Mouse (Mus musculus) right cerebral cortex, postnatal 14 days (tissue): ENCODE data around the gene Slc28a3.

Source experiments
- DNase-seq: peaks from one replicate; pipeline ENCODE4 v3.0.0; 2022

Gene Slc28a3

DNA sequence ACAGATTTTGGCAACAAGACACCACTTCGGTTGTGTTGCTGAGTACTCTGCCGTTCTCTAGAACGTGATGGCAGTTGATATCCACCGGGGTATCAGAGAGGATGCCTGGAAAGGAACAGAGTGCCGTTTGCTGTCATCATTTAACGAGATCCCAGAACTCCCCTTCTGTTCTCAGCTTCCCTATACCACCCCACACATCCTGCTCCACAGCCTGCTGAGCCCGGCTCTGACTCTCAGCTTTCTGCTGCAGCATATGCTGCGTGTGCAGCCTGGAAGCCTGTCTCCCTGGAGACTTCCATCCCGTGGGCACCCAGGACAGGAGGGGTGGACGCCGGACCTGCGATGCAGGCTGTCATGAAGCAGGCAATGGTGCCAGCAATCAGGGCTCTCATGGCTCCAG lies 52.5 kb downstream of the Slc28a3 start:
- peak; percentile 57 for DNase-seq

DNA sequence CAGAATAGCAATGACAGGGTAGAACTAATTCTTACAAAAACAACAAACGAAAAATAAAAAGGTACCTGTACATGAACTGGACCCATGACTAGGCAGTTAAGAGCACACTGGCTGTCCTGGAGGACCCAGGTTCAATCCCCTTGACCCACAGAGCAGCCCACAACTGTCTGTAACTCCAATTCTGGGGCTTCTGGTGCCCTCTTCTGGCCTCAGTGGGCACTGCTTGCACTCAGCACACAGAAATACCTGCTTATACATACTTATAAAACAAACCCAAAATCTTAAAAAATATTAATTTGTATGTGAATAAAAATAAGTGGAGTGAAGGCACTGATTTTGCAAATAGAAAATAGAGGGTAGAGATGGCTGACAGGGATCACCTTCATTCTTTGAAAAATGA lies 54.7 kb downstream of the Slc28a3 start:
- no peak for DNase-seq

DNA sequence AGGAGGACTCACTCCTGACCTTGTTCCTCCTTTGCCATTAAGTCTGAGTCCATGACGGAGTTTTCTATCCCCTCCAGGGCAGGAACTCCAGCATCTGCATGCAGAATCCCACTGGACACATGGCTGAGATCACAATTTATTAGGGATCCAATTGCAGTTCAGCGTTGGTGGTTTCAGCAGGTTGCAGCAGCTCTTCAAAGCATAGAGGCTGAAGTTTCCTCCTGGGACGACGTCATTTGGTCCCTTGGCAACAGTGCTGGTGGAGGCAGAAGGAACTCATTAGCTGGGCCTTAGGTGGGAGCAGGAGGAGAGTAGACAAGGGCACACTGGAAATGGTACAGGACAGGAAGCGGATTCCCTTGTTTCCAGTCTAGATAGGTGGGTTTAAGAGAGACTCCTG lies 55.1 kb downstream of the Slc28a3 start:
- no peak for DNase-seq

DNA sequence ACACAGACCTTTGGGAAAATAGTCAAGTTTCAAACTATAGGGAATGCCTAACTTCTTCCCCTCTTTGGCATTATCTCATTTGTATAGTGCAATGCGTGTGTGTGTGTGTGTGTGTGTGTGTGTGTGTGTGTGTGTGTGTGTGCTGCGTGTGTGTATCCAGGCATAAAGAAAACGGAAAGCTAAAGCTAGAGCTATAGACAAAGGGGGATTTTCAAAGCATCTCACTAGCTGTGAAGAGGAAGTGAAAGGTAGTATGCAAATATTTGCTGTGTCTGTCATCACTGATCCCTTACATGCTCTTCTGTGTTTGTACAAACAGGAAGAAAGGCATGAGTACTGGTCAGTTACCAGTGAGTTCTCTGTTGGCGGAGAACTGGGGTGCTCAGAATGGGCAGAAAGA lies 58.8 kb downstream of the Slc28a3 start:
- DNase-seq, result no peak

DNA sequence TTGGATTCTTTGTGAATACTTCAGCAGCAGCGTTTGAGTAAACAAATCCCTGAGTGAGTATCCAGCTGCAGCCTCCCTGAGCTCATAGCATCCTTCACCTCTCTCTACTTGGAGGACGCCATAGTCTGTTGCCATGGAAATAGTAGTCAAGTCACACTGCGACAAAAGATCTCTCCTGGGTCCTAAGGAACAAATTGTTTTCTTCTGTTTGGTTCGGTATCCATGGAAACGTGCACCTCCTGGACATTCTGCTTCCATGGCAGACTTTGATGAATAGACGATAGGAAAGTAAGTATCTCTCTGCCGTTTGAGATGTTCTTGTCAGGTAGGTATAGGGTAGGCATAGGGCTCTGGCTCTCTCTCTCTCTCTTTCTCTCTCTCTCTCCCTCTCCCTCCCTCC lies 63.1 kb downstream of the Slc28a3 start:
- DNase-seq, result no peak

DNA sequence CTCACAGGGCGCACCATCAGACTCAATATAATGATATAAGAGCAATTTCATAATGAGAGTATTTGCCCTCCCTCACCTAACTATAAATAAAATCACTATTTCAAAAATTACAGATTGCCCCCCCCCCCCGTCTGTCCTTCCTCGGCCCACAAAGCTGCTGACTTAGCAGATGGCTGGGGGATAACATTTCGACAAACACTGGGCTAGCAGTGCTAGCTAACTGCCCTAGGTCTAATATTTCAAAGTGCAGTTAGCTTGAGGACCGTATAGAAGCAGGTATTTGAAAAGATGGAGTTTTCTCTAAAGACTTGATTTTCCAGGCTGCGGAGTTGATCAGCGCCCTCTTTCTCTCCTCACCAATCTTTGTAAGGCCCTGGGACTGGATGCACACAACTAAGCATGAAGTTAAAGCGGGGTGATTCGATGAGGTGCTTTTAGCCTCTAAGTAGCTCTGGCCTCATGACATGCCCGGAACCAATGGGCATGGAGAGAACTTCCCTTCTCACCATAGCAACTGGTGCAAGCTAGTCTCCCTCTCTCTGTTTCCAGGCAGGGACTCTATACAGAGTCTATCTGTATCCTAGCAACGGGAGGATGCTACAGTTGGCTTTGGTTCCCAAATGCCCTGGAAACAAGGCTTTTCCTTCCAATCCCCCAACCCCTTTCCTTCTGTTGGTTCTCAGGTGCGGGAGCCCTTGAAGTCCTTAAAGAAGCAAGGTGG lies 66.8 kb downstream of the Slc28a3 start:
- peak; percentile 18 for DNase-seq

DNA sequence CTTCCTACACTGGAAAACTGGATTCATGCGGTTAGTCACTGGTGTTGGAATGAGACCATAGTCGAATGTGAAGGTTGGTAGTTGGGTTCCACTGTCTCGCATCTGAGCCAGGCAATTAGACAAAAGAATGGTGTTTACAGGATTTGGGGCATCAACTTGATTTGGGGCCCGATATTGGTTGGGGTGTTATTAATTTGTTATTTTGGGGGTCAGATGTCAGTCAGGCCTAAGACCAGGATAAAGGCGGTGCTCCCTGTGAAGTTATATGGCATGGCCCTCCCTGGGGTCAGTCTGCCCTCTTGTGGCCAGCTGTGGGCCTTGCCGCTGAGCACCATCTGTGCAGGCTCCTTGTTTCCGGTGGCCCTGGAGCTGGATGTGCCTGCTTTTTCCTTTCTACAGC lies 67.6 kb downstream of the Slc28a3 start:
- DNase-seq, result peak; percentile 79

DNA sequence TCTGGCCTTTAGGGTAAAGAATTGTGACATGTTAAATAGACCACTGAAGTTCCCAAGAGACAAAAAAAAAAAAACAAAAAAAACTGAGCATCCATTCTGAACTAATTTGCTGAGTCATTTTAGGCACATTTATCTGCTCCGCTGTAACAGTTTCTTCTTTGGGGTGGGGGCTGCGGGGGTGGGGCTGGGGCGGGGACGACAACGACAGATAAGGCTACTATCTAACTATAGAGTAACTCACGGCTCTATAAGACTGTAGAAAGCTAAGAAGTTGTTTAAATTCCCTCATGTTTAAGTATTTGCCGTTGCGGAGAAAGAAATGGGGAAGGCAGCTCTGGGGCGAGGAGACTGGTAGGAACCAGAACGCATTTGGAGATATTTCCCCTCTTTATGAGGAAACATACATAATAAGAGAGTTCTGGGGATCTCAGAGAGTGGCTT lies 68.1 kb downstream of the Slc28a3 start:
- DNase-seq, result no peak

DNA sequence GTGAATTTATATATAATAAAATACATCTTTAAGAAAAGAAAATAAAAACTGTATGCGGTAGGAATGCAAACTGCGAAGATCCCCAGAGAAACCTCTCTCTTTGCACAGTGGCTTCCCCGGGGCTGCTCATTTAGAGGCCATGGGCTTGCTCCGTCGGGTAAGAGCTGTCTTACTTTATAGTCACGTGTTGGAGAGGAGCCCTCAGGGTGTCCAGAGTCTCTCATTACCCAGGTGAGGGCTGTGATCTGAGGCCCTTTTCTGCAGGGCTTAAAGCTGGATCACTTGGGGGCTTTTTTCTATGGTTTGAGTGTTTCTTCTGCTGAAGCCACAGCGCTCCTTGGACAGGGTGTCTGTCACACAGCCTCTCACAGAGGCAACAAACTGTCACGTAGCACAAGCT lies 68.5 kb downstream of the Slc28a3 start:
- DNase-seq, result no peak

DNA sequence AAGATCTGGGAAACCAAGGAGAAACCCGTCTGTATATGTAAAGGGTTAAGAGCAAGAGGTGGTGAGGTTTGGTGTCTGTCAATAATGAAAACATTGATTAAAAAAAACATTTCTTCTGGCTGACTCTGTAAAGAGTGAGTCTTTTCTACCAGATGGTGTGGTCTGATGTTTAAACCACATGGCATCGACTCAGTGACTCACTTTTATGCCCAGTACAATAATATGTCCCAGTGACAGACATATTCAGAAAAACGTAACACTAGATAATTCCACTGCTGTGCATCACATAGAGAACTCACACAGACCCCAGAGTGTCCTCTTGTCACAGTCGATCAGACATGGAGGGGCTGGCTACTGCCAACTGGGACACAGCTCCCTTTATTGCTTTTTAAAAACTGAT lies 69.1 kb downstream of the Slc28a3 start:
- no peak for DNase-seq

DNA sequence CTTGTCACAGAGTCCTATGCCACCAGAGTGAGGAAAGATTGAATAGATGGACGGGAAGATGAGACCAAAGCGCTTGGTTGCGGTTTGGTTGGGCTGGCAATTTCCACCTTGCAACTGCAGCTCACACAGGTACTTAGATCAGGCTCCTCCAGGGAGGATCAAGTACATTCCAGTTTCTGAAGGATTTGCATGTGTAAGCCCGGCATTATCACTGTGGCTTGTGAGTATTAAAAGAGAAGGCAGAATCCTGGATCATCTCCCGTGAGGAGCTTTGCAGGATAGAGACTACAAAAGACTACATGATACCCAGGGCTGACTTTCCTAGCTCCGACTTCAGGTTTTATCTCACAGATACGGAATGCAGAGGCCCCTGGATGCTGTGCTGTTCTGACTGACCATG lies 71.7 kb downstream of the Slc28a3 start:
- DNase-seq, result no peak

DNA sequence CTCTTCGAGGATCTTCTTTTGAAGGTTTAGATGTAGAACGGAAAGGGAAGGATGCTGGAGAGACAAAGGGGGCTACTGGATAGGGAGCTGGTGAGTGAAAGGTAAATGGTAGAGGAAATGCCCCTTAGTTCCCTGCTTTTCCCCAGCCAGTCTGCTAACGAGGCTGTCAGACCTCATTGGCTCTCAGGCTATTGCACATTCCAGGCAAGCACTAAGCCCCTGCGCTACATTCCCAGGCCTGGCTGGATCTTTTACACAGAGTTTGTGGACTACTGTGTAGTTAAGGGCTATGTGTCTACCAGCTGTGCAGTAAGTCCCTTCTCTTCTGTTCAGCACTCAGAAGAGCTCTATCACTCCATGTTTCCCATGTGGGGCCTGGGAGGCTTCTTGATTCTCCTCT lies 72.3 kb downstream of the Slc28a3 start:
- DNase-seq, result no peak

DNA sequence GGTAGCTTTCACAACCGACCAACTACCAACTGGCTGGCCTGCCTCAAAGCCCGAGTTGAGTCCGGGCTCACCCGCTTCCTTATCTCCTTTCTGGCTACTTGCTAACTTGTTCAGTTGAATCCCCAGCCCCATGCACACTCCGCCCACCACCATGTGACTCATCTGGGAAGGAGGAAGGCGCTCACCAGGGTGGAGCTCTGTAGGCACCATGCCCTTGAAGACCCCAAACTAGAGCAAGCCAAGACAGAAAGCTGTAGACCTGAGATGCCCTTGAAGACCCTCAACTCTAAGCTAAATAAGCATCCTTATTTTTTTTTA lies 72.8 kb downstream of the Slc28a3 start:
- DNase-seq, result no peak

DNA sequence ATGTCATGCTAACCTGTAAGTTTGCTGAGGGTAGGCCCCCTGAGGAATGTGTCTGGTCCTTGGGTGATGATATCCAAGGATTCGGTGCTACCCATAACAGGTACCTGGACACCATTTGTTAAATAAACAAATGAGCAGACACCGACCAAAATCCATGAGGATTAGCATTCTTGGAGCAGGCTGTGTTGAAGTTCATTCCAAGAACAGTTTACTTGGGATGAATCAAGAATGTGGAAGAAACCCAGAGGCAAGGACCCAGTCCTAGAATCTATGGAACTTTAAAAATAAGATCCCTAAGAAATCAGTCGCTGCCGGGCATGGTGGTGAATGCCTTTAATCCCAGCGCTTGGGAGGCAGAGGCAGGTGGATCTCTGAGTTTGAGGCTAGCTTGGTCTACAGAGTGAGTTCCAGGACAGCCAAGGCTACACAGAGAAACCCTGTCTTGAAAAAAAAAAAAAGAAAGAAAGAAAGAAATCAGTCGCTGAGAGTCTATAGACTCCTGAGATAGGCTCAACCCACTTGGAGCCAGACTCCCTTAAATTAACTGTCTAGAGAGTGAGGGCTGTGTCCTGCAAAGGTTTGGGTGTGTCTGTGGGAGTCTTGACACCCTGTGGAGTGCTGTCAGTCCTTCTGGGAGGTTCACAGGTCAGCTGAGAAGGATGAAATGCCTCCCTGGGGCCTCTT lies 73.3 kb downstream of the Slc28a3 start:
- DNase-seq, result no peak

DNA sequence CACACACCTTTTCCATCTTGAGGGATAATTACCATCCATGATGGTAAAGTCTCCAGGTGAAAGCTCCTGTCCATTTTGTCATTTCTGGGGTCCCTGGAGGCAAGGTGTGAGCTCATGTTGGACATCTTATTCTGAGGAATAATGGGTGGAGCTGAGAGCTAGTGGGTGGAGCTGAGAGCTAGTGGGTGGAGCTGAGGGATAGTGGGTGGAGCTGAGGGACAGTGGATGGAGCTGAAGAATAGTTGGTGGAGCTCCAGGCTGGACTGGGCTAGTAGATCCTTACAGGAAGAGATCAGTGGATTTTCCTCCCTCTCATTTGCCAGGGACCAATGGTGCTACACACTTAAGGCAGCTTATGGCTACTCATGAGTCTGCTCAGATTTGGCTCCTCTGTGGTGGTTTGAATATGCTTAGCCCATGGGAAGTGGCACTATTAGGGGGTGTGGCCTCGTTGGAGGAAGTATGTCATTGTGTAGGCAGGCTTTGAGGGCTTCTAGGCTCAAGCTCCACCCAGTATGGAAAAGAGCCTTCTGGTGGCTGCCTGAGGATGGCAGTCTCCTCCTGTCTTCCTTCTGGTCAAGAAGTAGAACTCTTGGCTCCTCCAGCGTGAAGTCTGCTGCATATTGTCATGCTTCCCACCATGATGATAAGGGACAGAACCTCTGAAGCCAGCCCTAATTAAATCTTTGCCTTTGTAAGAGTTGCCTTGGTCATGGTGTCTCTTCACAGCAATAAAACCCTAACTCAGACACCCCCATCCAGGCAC lies 74.0 kb downstream of the Slc28a3 start:
- no peak for DNase-seq

DNA sequence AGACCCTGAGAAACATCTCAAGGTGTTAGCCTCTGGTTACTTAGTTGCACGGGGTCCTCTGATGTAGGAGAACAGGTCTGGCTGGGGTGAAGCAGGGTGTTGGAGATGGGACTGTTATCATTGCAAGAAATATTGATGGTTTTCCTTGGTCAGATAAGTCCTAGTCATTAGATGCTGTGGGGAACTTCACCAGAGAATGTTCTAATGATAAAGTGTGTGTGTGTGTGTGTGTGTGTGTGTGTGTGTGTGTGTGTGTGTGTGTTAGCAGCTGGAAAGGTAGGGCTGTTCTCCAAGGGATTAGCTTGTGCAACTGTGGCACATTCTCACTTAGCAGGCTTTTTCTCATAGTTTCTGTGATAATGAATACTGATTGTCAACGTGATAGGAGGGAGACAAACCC lies 75.4 kb downstream of the Slc28a3 start:
- no peak for DNase-seq

DNA sequence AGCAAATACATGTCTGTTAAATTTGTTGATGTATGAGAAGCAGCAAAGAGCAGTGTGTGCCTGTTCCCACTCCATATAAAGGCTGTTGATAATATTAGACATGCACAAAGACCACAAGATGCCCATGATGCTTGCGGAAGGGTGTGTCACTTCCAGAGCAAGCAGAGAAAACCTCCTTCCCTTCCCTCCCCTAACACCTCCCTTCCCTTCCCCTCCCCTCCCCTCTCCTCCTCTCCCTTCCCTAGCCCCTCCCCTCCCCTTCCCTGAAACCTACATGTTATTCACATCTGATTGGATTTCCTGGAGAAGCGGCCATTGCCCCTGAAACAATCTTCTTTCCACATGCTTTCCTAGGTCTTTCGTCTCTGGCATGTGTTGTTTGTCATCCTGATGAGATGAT lies 75.8 kb downstream of the Slc28a3 start:
- no peak for DNase-seq

DNA sequence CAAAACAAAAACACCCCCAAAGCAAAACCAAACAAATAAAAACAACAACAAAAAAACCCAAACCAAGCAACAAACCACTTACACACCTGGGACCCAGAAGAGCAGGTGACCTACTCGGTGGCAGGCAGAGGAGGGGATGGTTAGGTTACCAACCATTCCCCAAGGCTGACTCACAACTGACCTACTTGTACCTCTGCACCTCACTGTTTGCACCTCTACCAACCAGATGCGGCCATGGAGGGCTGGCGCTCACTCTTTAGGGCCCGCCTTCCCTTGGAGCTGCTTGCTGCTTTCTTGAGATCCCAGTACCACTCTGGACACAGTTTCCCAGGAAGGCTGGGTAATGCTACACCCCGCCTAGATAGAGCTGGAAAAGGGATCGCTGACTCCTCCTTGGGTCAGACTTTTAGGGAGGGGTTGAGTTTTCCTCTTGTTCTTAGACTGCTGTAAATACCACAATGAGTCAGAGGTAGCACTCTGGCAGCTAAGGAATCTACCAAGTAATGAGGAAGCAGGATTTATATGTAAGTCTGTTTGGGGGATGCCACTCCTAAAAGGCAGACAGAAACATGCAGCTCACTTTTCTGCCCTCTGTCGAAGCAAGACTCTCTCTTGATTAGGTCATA lies 76.3 kb downstream of the Slc28a3 start:
- DNase-seq, result no peak

DNA sequence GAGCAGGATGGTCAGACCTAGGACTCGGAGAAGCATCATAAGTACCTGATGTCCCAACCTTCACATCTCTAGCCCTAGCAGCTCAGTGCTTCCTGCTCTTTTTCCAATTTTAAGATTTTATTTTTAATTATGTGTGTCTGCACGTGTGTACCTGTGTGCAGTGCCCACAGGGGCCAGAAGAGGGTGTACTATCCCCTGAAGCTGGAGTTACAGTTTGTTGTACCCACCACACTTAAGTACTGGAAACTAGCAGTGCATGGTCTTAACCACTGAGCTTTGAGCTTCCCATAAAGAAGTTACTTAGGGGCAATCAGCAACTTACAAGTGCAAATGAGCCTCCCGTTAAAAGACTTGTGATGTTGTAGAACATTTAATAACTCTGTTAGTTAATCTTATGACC lies 86.1 kb downstream of the Slc28a3 start:
- DNase-seq, result no peak

DNA sequence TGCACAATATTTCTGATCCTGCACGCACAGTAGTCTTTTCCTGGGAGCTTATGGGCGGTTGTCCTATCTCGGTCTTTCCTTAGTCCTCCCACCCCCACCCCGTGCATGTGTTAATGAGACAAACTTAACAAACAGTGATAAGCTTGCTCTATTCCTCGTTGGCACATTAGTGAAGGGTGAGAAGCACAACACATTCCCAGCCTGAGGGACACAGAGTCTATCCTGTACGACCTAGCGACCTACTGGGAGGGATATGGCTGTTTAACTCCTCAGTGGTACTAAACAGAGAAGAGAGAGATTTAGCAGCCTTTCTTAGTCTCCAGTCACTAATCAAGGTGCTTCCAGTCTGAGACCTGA lies 86.9 kb downstream of the Slc28a3 start:
- no peak for DNase-seq

DNA sequence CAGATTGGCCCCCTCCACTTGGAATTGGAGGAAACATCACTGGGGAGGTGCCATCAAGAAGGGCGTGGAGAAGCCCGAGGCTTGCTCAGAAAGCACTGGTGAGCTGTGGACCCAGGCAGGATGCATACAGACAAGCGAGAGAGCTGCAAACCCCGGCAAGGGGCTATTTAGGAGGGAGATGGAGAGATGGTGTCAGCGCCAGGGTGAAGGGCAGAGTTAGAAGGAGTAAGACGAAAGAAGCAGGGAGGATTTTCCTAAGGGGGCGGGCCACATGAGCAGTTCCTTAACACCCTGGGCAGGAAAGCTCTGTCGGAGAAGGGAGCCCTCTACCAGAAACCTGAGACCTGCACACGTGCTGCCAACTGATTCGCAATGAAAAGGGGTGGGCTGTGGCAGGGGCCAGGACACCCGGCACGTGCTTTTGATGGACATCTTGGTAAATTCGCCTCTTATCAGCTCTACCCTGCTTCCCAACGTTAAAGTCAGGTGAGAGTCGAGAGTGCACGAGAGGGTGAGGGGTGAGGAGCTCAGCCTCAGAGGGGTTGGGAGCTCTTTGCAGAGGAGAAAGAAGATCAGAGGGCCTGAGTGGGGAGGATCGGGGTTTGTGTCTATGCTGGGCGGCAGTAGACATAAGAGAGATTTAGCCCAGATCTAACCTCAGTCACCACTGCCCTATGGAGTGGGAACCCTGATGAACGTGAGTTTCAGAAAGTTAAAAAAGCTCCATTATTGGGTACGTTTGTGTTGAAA lies 87.5 kb downstream of the Slc28a3 start:
- DNase-seq, result no peak

DNA sequence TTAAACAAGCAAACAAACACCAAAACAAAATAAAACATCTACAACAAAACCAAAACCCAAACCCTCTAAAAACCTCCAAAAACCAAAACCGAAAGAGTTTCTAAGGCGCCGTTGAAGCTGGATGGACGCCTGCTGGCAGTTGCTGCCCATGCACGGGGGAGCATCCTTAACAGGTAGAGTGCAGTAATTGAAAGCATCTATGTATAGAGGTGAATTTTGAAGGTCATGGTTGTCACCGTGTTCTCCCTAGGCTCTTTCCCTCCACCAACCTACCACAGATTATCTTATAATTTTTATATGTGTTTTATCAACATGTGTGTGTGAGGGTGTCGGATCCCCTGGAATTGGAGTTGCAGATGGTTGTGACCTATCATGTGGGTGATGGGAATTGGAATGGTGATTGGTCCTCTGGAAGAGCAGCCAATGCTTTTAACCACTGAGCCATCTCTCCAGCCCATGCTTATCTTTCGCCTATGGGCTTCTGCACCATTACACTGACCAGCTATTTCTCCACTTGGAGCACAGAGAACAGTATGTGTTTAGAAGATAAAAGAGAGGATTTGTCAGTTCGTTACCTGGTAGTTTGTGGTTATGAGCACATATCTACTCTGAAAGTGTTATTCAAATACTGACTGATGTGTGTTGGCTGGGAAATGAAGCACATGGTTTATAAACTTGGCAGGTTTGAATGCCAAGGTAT lies 89.2 kb downstream of the Slc28a3 start:
- DNase-seq, result no peak
